Mouse (Mus musculus) intestine, embryonic 16.5 days (tissue): ENCODE data around the gene Duox2. TPM values are rescaled to one million over a fixed set of nuclear protein-coding genes. Genes with fewer than 3 reads are reported as not detected.

Experiments
- ATAC-seq: fragments of 200-750 bp; cut with Nextera tagmentation; 2 replicates; pipeline ENCODE4 v1.8.0; 2017; ENCODE audit warnings: moderate TSS enrichment, moderate library complexity
- H3K27ac ChIP-seq: fragments of 300-500 bp; sonication (generic); 2 replicates; pipeline ENCODE4 v1.5.1; 2014; ENCODE audit warnings: mild to moderate bottlenecking, low read length
- H3K27me3 ChIP-seq: fragments of 300-500 bp; sonication (generic); replicated peaks from 2 replicates; pipeline ENCODE4 v1.6.1; 2014; ENCODE audit warnings: low read length, control low read depth, mixed read lengths; ENCODE audit not compliant: control insufficient read depth, insufficient read depth
- H3K36me3 ChIP-seq: fragments of 300-500 bp; sonication (generic); 2 replicates; pipeline ENCODE4 v1.6.1; 2014; ENCODE audit warnings: low read length, control low read depth; ENCODE audit not compliant: control insufficient read depth, insufficient read depth
- H3K4me1 ChIP-seq: fragments of 300-500 bp; sonication (generic); 2 replicates; pipeline ENCODE4 v1.6.1; 2014; ENCODE audit warnings: low read length, control low read depth, mixed read lengths; ENCODE audit not compliant: control insufficient read depth, insufficient read depth
- H3K4me2 ChIP-seq: fragments of 300-500 bp; sonication (generic); 2 replicates; pipeline ENCODE4 v1.6.1; 2014; ENCODE audit warnings: low read depth, low read length, control low read depth
- H3K4me3 ChIP-seq: fragments of 300-500 bp; sonication (generic); 2 replicates; pipeline ENCODE4 v1.5.1; 2014; ENCODE audit warnings: mild to moderate bottlenecking, low read length
- H3K9ac ChIP-seq: fragments of 300-500 bp; sonication (generic); 2 replicates; pipeline ENCODE4 v1.6.1; 2014; ENCODE audit warnings: low read depth, low read length
- H3K9me3 ChIP-seq: fragments of 300-500 bp; sonication (generic); 2 replicates; pipeline ENCODE4 v1.6.1; 2016; ENCODE audit warnings: low read length, control low read depth; ENCODE audit not compliant: control insufficient read depth
- WGBS: fragments of 180-500 bp; shearing (Covaris S2); extraction: QIAGEN DNeasy Blood & Tissue Kit; methylation state at CpG from one replicate; pipeline ENCODE4 v1.1.7; 2014; 5-methylcytosine and 5-hydroxymethylcytosine counted together
- polyA plus RNA-seq: library from polyadenylated mRNA; unstranded; fragments of >200 nt; fragmentation: Nextera tagmentation; extraction: Ambion mirVana; gene quantifications from 2 replicates; pipeline ENCODE4 v1.2.1, GENCODE M21; 2015

Duox2 gene
- polyA plus RNA-seq, 1 experiment from 2014 or later, result 0.06 TPM

DNA sequence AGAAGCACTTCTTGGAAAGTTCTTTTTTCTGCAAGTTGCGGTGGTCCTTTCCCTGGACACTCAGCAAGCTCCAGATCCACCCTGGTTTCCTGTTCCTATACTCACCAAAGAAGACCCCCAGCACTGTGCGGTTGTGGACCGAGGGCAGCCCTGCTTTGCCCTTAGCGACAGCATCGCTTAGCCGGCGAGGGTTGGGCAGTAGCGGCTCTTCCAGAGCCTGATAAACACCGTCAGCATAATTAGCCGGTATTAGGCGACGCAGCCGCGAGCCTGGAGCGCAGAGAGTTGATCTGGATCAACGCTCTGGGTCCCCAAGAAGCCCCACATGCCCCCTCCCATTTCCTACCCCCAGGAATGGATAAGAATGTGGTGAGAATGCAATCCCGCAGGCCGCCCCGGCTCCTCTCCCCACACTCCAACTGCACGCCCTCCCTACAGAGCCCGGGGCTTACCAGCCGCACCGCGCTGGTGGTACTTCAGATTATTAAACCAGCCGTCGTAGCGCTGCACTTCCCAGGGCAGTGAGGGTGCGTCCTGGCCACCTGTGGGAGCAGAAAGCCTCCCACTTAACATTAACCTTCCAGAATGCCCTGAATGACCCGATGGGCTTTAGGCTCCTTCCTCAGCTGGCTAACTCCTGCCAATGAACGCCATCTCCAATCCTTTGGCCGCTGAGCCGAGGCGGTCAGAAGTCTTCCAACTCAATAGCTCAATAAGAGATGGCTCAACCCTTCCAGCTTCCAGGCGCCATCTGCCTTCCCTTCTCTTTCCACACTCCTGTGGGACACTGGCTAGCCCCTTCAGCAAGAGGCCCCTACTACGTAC, 766 bp downstream of the Duox2 start:
- H3K4me2 ChIP-seq, result peak overlapping the region; percentile 30; the same call in 1 of the 2 replicates
- no peak for ATAC-seq
- WGBS, result 1% methylated on average over 35 of the region's 35 CpGs
- H3K9ac ChIP-seq, result no peak overlapping the region
- no peaks in the 10 kb centered on the region for H3K9me3 ChIP-seq
- H3K27me3 ChIP-seq, result peaks cover 80% of the 10 kb centered on the region
- H3K36me3 ChIP-seq, result no peaks in the 10 kb centered on the region
- no peak overlapping the region for H3K4me3 ChIP-seq
- H3K27ac ChIP-seq, result no peak overlapping the region
- H3K4me1 ChIP-seq, result peaks cover 28% of the 10 kb centered on the region

- no peaks in the 10 kb centered on the region for H3K9me3 ChIP-seq
- H3K4me1 ChIP-seq, result peaks cover 16% of the 10 kb centered on the region
- H3K9ac ChIP-seq, result no peak overlapping the region
- ATAC-seq, result no peak
- peaks cover 58% of the 10 kb centered on the region for H3K27me3 ChIP-seq
- H3K4me3 ChIP-seq, result no peak overlapping the region
- no peak overlapping the region for H3K4me2 ChIP-seq
- H3K27ac ChIP-seq, result no peak overlapping the region
- WGBS, result 9% methylated on average over 7 of the region's 7 CpGs
- H3K36me3 ChIP-seq, result no peaks in the 10 kb centered on the region
Observed at GRCm38 (mm10) chr2:122294916-122295315, 3.3 kb downstream of the Duox2 start.

DNA sequence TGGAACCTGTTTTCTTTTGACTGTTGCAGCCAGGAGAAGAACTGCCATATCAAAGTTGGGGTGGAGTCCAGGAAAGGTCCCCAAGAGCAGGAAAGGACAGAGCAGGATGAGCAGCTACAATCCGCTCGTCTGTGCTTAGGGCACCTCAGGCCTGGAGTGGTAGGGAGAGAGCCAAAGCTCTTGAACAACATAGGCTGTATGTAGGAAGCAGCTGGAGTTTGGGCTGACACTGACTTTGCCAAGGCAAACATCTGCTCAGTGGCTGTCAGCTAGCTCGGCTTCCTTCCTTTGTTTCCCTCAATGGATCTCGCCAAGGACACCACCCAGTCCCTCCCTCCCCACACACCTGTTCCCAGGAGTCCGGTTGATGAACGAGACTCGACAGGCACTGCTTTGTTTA, 12.1 kb downstream of the Duox2 start:
- Histone ChIP-seq H3K9me3 (no peaks in the 10 kb centered on the region), H3K4me2 (no peak overlapping the region), H3K27ac (no peak overlapping the region), H3K4me1 (no peaks in the 10 kb centered on the region; the same call in 1 of the 2 replicates), H3K27me3 (no peaks in the 10 kb centered on the region), H3K36me3 (no peaks in the 10 kb centered on the region), H3K9ac (no peak overlapping the region), H3K4me3 (no peak overlapping the region)
- WGBS, result 41% methylated on average over 7 of the region's 7 CpGs
- no peak for ATAC-seq

GRCm38 (mm10) chr2:122284091-122284490, 14.2 kb downstream of the Duox2 start:
- Histone ChIP-seq H3K9me3 (no peaks in the 10 kb centered on the region), H3K4me2 (no peak overlapping the region), H3K27ac (no peak overlapping the region), H3K4me3 (no peak overlapping the region), H3K9ac (no peak overlapping the region), H3K4me1 (no peaks in the 10 kb centered on the region; the same call in 1 of the 2 replicates), H3K36me3 (no peaks in the 10 kb centered on the region), H3K27me3 (no peaks in the 10 kb centered on the region)
- WGBS, result 75% methylated on average over 9 of the region's 9 CpGs
- ATAC-seq, result no peak

DNA sequence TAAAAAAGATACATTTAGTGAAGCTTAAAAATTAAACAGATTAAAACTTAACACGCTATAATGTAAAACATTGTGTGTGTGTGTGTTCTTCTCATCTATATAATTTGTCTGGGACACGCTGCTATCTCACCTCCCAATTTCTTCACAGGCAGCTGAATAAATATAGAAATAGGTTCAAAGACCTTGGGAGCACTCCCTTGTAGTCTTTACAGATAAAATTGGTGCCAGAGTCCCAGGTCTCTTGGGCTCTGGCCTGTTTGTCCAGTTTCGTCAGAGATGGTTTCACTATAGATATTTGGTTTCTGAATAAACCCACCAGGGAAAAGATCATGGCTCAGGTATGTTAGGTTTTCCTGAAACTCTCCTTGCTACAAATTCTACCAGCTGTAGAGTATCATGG, 19.5 kb downstream of the Duox2 start:
- no peak overlapping the region for H3K4me2 ChIP-seq
- no peaks in the 10 kb centered on the region for H3K9me3 ChIP-seq
- 0 out of 2 replicates have a peak, but pooled peaks have one; percentile 38 for ATAC-seq
- H3K27me3 ChIP-seq, result no peaks in the 10 kb centered on the region
- no peaks in the 10 kb centered on the region for H3K36me3 ChIP-seq
- H3K27ac ChIP-seq, result no peak overlapping the region
- WGBS, result 81% methylated on average over 3 of the region's 3 CpGs
- no peak overlapping the region for H3K9ac ChIP-seq
- no peak overlapping the region for H3K4me3 ChIP-seq
- no peaks in the 10 kb centered on the region for H3K4me1 ChIP-seq

DNA sequence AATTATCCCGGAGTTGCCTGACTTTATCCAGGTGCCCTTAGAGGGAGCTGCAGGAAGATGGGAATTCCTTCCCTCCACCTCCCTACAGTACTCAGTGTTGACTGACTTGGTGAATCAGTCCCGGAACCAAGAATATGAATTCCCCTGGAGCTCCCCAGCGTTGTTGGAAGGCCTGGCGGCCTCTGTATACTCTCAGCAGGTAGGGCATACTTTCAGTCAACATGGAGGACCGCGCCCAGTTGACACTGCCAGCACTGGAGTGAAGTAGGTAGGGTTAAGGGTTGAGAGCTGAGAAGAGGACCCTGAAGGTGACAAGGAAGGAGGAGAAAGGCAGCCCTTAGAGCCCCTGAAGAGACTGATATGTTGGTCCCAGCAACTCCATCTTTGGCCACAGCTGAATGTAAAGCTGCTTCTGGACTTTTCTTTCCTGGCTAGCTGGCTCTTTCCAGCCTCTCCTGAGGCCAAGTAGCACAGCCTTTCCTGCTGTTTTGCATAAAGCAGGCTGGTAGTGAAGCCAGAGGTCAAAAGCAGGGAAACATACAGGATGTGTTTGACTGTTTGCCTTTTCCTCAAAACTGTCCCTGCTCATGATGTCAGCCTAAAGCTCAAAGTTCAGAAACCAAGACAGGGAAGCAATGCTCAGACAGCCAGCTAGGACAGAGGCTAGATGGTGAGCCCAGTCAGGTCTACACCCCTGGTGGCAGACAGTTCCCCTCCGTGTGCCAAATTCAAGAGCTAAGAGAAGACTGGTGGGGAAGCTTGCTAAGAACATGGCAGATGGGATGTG, 31.6 kb downstream of the Duox2 start:
- H3K4me3 ChIP-seq, result no peak overlapping the region
- 0 out of 2 replicates have a peak, but pooled peaks cover 4% of the 10 kb centered on the region for H3K36me3 ChIP-seq
- no peak overlapping the region for H3K4me2 ChIP-seq
- no peak overlapping the region for H3K9ac ChIP-seq
- peak; percentile 77 for ATAC-seq
- no peaks in the 10 kb centered on the region for H3K9me3 ChIP-seq
- peaks cover 5% of the 10 kb centered on the region; the same call in 1 of the 2 replicates for H3K4me1 ChIP-seq
- peak overlapping the region; percentile 59 for H3K27ac ChIP-seq
- WGBS, result 77% methylated on average over 7 of the region's 7 CpGs
- H3K27me3 ChIP-seq, result no peaks in the 10 kb centered on the region

DNA sequence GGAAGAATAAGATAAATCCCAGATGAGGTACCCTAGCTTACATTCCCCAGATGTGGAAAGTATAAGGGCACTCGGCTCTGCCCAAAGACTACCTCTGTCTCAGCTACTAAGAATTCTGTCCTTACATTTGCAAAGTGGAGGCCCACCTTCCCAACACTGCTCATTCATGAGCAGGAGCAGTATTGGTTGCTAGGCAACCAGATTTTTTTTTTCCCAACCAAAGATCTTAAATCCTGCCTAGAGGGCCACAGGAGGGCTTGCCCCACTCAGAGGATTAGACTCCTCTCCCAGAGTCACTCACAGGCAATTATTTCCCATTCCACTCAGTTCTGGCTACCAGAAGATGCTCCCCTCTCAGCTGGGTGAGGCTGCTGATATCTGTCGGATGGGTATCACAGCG, 33.6 kb downstream of the Duox2 start:
- no peak for ATAC-seq
- WGBS, result 76% methylated on average over 3 of the region's 3 CpGs
- no peaks in the 10 kb centered on the region for H3K27me3 ChIP-seq
- H3K36me3 ChIP-seq, result 0 out of 2 replicates have a peak, but pooled peaks cover 4% of the 10 kb centered on the region
- H3K27ac ChIP-seq, result no peak overlapping the region
- peaks cover 8% of the 10 kb centered on the region; the same call in 1 of the 2 replicates for H3K4me1 ChIP-seq
- no peak overlapping the region for H3K4me2 ChIP-seq
- H3K4me3 ChIP-seq, result no peak overlapping the region
- no peaks in the 10 kb centered on the region for H3K9me3 ChIP-seq
- no peak overlapping the region for H3K9ac ChIP-seq

- 0 out of 2 replicates have a peak overlapping the region, but pooled peaks have one; percentile 15 for H3K9ac ChIP-seq
- peak overlapping the region; percentile 83 for H3K27ac ChIP-seq
- no peak overlapping the region for H3K4me2 ChIP-seq
- H3K27me3 ChIP-seq, result no peaks in the 10 kb centered on the region
- WGBS, result 53% methylated on average over 5 of the region's 5 CpGs
- H3K36me3 ChIP-seq, result 0 out of 2 replicates have a peak, but pooled peaks cover 4% of the 10 kb centered on the region
- peaks cover 2% of the 10 kb centered on the region; the same call in 1 of the 2 replicates for H3K4me1 ChIP-seq
- H3K9me3 ChIP-seq, result no peaks in the 10 kb centered on the region
- peak; percentile 96 for ATAC-seq
- H3K4me3 ChIP-seq, result no peak overlapping the region
Observed at GRCm38 (mm10) chr2:122260729-122261128, 37.5 kb downstream of the Duox2 start.

DNA sequence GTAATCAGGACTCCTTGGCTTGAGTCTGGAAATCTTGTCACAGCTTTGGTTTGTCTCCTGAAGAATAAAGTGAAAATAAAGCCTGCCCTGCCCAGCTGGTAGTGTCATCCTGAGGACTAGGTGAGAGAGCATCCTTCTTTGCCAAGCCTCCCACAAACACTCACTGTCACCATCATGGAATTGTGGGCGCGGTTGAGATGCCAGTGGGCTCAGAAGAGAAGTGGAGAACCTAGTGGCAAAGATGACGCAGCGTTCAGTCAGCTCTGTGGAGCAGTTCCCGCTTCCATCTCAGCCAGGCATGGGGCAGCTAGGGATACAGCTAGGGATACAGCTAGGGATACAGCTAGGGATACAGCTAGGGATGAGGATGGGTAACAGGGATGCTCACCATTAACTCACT, 42.3 kb downstream of the Duox2 start:
- ATAC-seq, result no peak
- Histone ChIP-seq H3K4me1 (peaks cover 2% of the 10 kb centered on the region; the same call in 1 of the 2 replicates), H3K9ac (no peak overlapping the region), H3K27me3 (no peaks in the 10 kb centered on the region), H3K36me3 (no peaks in the 10 kb centered on the region), H3K9me3 (no peaks in the 10 kb centered on the region), H3K27ac (no peak overlapping the region), H3K4me3 (no peak overlapping the region), H3K4me2 (no peak overlapping the region)
- 93% methylated on average over 5 of the region's 5 CpGs for WGBS
